Mouse (Mus musculus) lung, postnatal 14 days (tissue): ENCODE data around the gene Pga5.

Experiments used
- DNase-seq: peaks from one replicate; pipeline ENCODE4 v3.0.0; 2021

Pga5 gene

DNA sequence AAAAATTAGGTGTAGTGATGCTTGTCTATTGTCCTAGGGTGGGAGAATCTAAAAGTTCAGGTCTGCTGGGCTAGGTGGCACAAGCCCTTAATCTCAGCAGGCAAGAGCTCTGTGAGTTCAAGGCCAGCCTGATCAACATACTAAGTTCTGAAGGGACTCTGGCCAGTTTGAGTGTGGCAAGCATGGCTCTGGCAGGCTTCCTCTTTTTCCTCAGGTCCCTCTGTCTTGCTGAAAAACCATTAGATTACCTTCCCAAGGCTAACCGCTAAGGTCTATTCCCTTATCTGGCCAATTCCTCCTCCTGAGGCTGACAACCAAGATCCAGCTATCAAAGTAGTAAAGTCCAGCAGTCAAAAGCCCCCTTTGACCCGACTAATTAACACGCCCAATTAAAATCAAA lies 15.2 kb downstream of the Pga5 start:
- DNase-seq = no peak

- DNase-seq = no peak
Measured at GRCm38 (mm10) chr19:10661919-10662318, 16.0 kb downstream of the Pga5 start.

DNA sequence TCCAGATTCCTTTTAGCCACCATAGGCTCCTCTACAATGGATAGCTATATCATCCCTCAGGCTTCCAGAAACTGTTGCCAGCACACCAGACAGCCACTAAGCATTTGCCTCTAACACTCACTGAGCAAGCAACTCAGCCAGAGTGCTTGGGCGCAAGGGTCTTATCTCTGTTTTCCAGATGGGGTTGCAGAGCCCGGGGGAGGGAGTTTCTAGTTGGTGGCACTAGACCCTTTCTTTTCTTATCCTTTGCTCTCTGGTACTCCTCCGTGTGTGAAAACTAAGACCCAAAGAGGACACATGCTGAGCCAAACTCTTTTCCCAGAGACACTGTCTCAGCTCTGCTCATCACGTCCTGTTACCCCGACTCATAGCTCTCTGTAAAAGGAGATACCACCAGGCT lies 16.5 kb downstream of the Pga5 start:
- no peak for DNase-seq

DNA sequence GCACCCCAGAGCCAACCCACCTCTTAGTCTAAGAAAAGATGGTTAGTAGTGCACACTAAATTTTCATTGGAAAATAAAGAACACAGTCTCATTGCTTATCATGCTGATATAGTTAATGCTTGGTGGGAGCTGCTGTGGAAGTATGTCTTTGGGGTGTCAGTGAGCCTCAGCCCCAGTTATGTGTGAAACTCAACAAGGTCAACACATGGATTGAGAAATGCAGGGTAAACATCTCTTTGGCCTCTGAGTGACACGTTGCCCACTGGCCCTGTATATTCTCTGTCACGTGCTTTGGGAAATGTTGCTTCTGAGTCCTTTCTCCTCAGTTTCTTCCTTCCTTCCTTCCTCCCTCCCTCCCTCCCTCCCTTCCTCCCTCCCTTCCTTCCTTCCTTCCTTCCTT lies 19.5 kb downstream of the Pga5 start:
- DNase-seq = no peak

- DNase-seq = no peak
Measured at GRCm38 (mm10) chr19:10657742-10658141, 20.1 kb downstream of the Pga5 start.

- DNase-seq = no peak
Measured at GRCm38 (mm10) chr19:10656058-10656457, 21.8 kb downstream of the Pga5 start.

GRCm38 (mm10) chr19:10648156-10648555 lies 29.7 kb downstream of the Pga5 start:
- no peak for DNase-seq

- no peak for DNase-seq
Measured at GRCm38 (mm10) chr19:10645616-10646015, 32.3 kb downstream of the Pga5 start.

DNA sequence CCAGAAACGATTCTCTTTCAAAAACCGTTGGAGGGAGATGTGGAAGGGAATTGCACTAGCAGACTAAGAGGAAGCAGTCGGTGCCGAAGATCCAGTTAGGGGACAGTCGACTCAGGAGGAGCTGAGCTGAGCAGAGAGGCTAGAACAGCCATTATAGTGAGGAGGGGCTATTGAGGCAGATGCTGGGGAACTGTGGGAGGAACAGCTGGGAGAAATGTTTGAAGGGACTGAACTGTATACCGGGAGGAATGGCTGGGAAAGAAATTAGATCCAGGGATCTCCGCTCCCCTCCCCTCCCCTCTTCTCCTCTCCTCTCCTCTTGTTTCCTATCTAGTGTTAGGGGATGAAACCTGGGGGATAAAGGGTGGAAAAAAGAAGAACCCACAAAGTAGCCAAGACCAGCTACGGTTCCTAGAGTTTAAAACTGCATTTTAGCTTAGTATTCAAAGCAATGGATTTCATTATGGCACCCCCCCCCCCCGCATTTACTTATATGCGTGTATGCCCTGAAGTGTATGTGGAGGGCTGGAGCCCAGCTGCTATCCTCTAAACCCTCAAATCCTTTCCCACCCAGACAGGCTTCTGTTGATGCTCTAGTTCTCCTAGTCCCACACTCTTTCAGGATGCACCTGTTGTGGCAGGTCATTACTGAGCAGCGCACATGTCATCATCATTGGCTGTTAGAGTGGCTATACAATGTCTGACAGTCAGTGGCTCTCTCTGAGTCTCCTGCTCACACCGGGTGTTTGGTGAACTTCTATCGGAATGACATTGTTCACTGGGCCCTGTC lies 37.1 kb downstream of the Pga5 start:
- no peak for DNase-seq

DNA sequence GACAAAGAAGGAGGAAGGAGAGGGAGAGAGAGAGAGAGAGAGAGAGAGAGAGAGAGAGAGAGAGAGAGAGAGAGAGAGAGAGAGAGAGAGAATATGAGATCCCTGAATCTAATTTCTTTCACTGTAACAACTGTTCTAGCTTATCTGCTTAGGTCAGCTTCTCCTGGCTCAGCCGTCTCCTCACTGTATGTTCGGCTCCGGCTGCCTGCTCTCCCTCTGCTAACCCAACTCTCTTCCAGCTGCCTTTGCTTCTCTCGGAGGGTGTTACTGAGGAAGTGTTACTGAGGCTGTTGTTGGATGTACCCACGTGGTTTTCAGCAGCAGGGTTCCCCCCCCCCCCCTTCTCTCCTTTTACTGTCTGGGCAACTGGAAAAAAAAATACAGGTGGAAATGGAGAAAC lies 37.8 kb downstream of the Pga5 start:
- DNase-seq = no peak

DNA sequence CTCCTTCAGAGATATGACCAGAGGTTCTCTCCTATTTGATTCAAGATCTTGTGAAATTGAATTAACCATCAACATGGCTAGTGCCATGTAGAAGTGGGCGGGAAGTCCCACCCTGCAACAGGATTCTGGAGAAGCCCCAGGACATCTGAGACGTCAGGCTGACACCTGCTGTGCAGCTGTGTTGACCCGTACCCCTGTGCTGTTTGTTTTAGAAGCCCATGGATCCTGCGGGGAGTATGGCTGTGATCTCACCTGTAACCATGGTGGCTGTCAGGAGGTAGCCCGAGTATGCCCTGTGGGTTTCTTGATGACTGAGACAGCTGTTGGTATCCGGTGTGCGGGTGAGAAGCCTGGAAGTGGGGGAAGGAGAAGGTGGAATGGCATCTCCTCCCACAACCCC lies 40.0 kb downstream of the Pga5 start:
- DNase-seq = no peak

DNA sequence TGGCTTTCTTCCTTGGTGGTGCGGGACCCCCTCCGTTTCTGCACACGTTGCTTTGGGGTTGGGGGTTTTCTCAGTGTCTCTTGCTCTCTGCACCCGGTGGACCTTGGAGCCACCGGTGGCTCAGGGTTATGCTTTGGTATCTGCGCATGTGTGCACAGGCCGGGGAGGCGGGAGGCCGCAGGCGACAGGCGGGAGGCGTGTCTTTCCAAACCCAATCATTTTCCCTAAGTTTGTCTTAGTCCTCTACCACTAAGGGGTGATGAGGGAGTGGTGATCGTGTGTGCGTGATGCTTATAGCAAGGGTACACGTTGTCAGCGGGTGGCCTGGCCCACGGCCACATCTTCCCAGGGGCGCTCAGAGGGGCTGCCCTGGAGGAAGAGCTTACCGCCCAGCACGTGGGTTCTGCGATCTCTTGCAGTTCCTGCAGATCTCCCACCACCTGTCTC lies 43.0 kb downstream of the Pga5 start:
- DNase-seq = peak; percentile 22

- DNase-seq = peak; percentile 26
Measured at GRCm38 (mm10) chr19:10634106-10634871, 43.6 kb downstream of the Pga5 start, which contains the start of gene Vwce. Gene Vwce (plus strand): TSS chr19:10634213.
